Comparison of ENCODE assay signal across 21 mouse cellular contexts in genomic region chr1:35361465-35361864, GRCm38 (mm10).
A peak's percentile ranks its signal among the peaks of the same experiment; 100 is the strongest.
DNase-seq lines count a peak whose midpoint lies in the region; ATAC-seq and TF ChIP-seq lines count a peak whose summit lies in the region.
"Had no signal": no experiment of that assay in that cellular context is flagged by ENCODE, and none has a peak within 500 bp of the region (broad histone marks: within the 10 kb centered on the region; RNA-seq: fewer than 3 reads in every experiment).

No protein-coding gene starts in this region.

- H3K9me3 ChIP-seq in forebrain, embryonic 16.5 days (ENCODE audit: control insufficient read depth, low read length) = no peaks in the 10 kb centered on the region
- no peaks in the 10 kb centered on the region for H3K9me3 ChIP-seq in forebrain, embryonic 10.5 days
- H3K9me3 ChIP-seq in kidney, postnatal 0 days (replicated peaks; ENCODE audit: low read length) = no peaks in the 10 kb centered on the region
- no peaks in the 10 kb centered on the region for H3K9me3 ChIP-seq in kidney, embryonic 14.5 days (ENCODE audit: control insufficient read depth, low read length)
- H3K9me3 ChIP-seq: embryonic facial prominence, embryonic 15.5 days; heart, embryonic 12.5 days; hindbrain, embryonic 10.5 days; intestine, embryonic 15.5 days had no signal

- 83% methylated on average over 3 of the region's 3 CpGs for WGBS in forebrain, embryonic 16.5 days
- 95% methylated on average over 3 of the region's 3 CpGs for WGBS in forebrain, embryonic 10.5 days
- 68% methylated on average over 3 of the region's 3 CpGs for WGBS in kidney, postnatal 0 days
- 77% methylated on average over 3 of the region's 3 CpGs for WGBS in kidney, embryonic 14.5 days

- no peak overlapping the region for H3K4me3 ChIP-seq in forebrain, embryonic 16.5 days (replicated peaks; ENCODE audit: low read length)
- no peak overlapping the region for H3K4me3 ChIP-seq in forebrain, embryonic 10.5 days
- no peak overlapping the region for H3K4me3 ChIP-seq in kidney, postnatal 0 days (replicated peaks; ENCODE audit: low read depth, low read length)
- no peak overlapping the region for H3K4me3 ChIP-seq in kidney, embryonic 14.5 days (ENCODE audit: low read length)
- H3K4me3 ChIP-seq: embryonic facial prominence, embryonic 15.5 days; erythroblast, embryonic 14.5 days; gastrocnemius, adult 2 months; heart, embryonic 12.5 days; hindbrain, embryonic 10.5 days; intestine, embryonic 15.5 days had no signal

- H3K4me1 ChIP-seq in forebrain, embryonic 16.5 days (replicated peaks; ENCODE audit: control insufficient read depth, insufficient read depth, low read length) = no peaks in the 10 kb centered on the region
- peaks cover 8% of the 10 kb centered on the region for H3K4me1 ChIP-seq in forebrain, embryonic 10.5 days
- H3K4me1 ChIP-seq in kidney, postnatal 0 days (replicated peaks; ENCODE audit: insufficient read depth, low read length) = no peaks in the 10 kb centered on the region
- no peaks in the 10 kb centered on the region for H3K4me1 ChIP-seq in kidney, embryonic 14.5 days (ENCODE audit: control insufficient read depth, insufficient read depth, low read length)
- H3K4me1 ChIP-seq: embryonic facial prominence, embryonic 15.5 days; heart, embryonic 12.5 days; hindbrain, embryonic 10.5 days; intestine, embryonic 15.5 days had no signal

- H3K9ac ChIP-seq in forebrain, embryonic 16.5 days (replicated peaks; ENCODE audit: low read depth, low read length) = no peak overlapping the region
- no peak overlapping the region for H3K9ac ChIP-seq in kidney, postnatal 0 days (ENCODE audit: low read depth, low read length)
- no peak overlapping the region for H3K9ac ChIP-seq in kidney, embryonic 14.5 days (ENCODE audit: low read depth, low read length)
- H3K9ac ChIP-seq: embryonic facial prominence, embryonic 15.5 days; heart, embryonic 12.5 days; hindbrain, embryonic 14.5 days; intestine, embryonic 15.5 days had no signal

- no peak for TF ChIP-seq CTCF in kidney, postnatal 0 days (IDR thresholded peaks at IDR 0.05; ENCODE audit: low read depth)

- H3K27ac ChIP-seq in forebrain, embryonic 16.5 days (ENCODE audit: low read length) = peak overlapping the region; percentile 33; the same call in 1 of the 2 replicates
- no peak overlapping the region for H3K27ac ChIP-seq in forebrain, embryonic 10.5 days
- H3K27ac ChIP-seq in kidney, postnatal 0 days = no peak overlapping the region
- no peak overlapping the region for H3K27ac ChIP-seq in kidney, embryonic 14.5 days (ENCODE audit: low read depth, low read length)
- H3K27ac ChIP-seq: embryonic facial prominence, embryonic 15.5 days; gastrocnemius, adult 2 months; hindbrain, embryonic 10.5 days; hindbrain, embryonic 14.5 days; intestine, embryonic 15.5 days had no signal

- no peak for DNase-seq in forebrain, embryonic 10.5 days (ENCODE audit: extremely low spot score, low spot score)
- DNase-seq in kidney, postnatal 0 days (ENCODE audit: low spot score) = peak; percentile 3
- peak; percentile 51 for DNase-seq in brain, adult 2 months (ENCODE audit: low read depth, low spot score)
- DNase-seq in telencephalon, adult 2 months (ENCODE audit: low read depth, low spot score) = peak; percentile 58
- DNase-seq: adrenal gland, postnatal 14 days; cerebellum, adult 2 months; cerebellum, postnatal 14 days; embryo, embryonic 11 days; gastrocnemius, adult 2 months; gastrocnemius, postnatal 25 days had no signal

- H3K36me3 ChIP-seq in forebrain, embryonic 16.5 days (ENCODE audit: control insufficient read depth, insufficient read depth) = no peaks in the 10 kb centered on the region
- H3K36me3 ChIP-seq in forebrain, embryonic 10.5 days (replicated peaks) = no peaks in the 10 kb centered on the region
- no peaks in the 10 kb centered on the region for H3K36me3 ChIP-seq in kidney, postnatal 0 days (ENCODE audit: insufficient read depth, low read length)
- H3K36me3 ChIP-seq in kidney, embryonic 14.5 days (ENCODE audit: control insufficient read depth, insufficient read depth, low read length) = no peaks in the 10 kb centered on the region
- H3K36me3 ChIP-seq: embryonic facial prominence, embryonic 15.5 days; heart, embryonic 12.5 days; hindbrain, embryonic 10.5 days; intestine, embryonic 15.5 days had no signal

- no peaks in the 10 kb centered on the region for H3K27me3 ChIP-seq in forebrain, embryonic 16.5 days (replicated peaks; ENCODE audit: control insufficient read depth, insufficient read depth, low read length)
- no peaks in the 10 kb centered on the region for H3K27me3 ChIP-seq in forebrain, embryonic 10.5 days (ENCODE audit: poor library complexity, severe bottlenecking)
- H3K27me3 ChIP-seq in kidney, postnatal 0 days (ENCODE audit: insufficient read depth, low read length) = no peaks in the 10 kb centered on the region
- no peaks in the 10 kb centered on the region for H3K27me3 ChIP-seq in kidney, embryonic 14.5 days (ENCODE audit: control insufficient read depth, insufficient read depth, low read length)
- H3K27me3 ChIP-seq: CH12.LX; embryonic facial prominence, embryonic 15.5 days; heart, embryonic 12.5 days; intestine, embryonic 15.5 days; Patski had no signal

- ATAC-seq in forebrain, embryonic 16.5 days = 0 out of 2 replicates have a peak, but pooled peaks have one; percentile 28
- no peak for ATAC-seq in kidney, postnatal 0 days (replicated peaks; ENCODE audit: low FRiP score, low read depth)
- no peak for ATAC-seq in kidney, embryonic 14.5 days (ENCODE audit: low FRiP score, low TSS enrichment)
- ATAC-seq: activated CD4-positive, CD25-positive, alpha-beta regulatory T cell, adult 4 months; intestine, embryonic 15.5 days; Patski had no signal

- H3K4me2 ChIP-seq in forebrain, embryonic 16.5 days (ENCODE audit: low read length) = no peak overlapping the region
- H3K4me2 ChIP-seq in kidney, postnatal 0 days (ENCODE audit: low read length) = no peak overlapping the region
- H3K4me2 ChIP-seq in kidney, embryonic 14.5 days (replicated peaks; ENCODE audit: low read depth, low read length) = no peak overlapping the region
- H3K4me2 ChIP-seq: embryonic facial prominence, embryonic 15.5 days; heart, embryonic 12.5 days; hindbrain, embryonic 14.5 days; intestine, embryonic 15.5 days had no signal
